Mouse (Mus musculus): ENCODE results near the gene Otx1.

DNA sequence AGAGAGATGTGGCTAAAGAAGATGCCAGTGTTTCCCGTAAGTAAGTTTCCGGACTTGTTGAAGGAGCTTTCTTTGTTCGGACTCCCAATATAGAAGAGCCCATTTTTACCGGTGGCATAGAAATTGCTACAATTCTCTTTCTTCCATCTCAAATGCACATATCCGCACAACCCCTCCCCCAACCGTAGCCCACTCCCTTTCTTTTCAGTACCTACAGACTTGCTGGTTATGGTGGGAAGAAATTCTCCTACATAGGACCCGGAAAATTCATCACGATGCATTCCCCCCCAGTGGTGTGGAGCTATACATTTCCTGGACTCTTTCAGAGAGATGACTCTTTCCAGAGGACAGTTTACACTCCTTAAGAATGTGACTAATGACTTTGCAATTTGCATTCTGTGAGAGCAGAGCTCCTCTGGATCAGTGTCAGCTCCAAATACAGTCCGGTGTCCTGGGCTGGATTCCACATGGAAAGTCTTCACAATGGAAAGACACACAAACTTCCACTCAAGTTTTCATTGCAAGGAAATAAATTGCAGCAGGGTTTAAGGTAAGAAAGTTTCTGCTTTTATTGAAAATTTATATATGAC lies 2.7 kb upstream of the Otx1 start:
- no peak for TF ChIP-seq POLR2A (IDR thresholded peaks at IDR 0.05; ENCODE audit: insufficient read depth, low read length)
- TF ChIP-seq CTCF (IDR thresholded peaks at IDR 0.05; ENCODE audit: low read depth, low read length): no peak
- no peak for TF ChIP-seq EP300 (IDR thresholded peaks at IDR 0.05; ENCODE audit: insufficient read depth, low read depth, low read length)

All from ES-Bruce4 (cell line).